Mouse (Mus musculus) adrenal gland (tissue): ENCODE results near the gene Neurl1a.

Experiments used
- intact Hi-C: fragments of 180-260 bp; cut with DNase I; formaldehyde crosslinking; loops from one replicate; pipeline ENCODE4 v1.15.1; 2025

Neurl1a gene

DNA sequence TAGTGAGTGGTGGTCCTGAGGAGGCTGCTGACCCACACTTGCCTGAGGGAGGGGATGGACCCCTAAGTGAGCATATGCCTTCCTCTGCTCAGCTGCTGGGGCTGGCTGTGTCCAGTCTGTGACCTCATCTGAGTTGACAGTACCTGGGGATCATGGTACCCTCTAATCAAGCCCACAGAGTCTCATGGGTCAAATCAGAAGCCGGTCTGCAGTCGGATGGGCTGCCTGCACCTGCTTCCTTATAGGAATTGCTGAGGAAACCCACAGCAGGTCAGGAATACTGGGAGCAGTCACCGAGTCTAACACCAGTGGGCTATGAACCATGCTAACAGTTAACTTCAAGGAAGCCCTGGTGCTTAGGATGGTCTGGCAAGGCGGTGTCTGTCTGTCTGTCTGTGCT lies 31.8 kb downstream of the Neurl1a start:
- intact Hi-C loops: no loop called here

DNA sequence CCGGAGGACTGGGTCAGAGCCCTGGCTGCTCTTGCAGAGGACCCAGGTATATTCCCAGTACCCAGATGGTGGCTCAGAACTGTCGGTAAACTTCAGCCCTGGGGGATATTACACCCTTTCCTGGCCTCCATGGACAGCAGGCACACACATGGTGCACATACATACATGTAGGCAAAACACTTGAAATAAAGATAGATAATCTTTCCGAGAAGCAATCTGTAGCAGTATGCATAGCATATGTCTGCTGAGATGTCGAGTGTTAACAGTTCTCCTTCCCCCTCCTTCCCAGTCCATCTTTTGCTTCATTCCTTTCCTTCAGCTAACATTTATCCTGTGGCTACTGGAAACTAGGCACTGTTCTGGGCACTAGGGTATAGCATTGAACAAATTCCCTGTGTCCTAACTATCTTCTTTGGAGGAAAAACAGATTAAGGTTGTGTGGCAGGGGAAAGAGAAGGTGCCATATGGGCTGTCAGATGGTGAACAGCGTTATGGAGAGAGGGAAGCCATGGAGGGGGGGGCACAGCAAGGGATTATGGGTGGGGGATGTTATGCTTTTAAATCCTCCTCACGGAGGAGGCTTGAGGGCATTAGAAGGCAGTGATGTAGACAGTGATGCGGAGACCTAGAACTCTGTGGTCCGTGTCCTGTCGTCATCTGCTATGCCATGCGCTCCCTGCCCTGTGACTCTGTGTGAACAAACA lies 33.1 kb downstream of the Neurl1a start:
- intact Hi-C loops: no loop called here

DNA sequence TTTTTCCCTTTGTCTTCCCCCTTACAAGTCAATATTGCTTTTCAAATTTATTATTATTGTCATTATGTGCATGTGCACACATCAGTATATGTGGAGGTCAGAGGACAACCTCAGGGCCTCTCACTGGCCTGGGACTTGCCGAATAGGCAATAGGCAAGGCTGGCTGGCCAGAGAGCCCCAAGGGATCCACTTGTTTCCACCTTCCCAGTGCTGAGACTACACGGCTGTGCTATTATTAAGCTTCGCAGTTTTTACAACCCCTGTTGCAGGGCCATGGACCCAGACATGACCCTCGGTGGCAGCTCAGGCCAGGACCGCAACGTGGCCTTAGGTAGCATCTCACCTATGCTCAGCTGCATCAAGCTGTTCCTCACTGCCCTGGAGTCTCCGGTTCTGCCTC lies 33.8 kb downstream of the Neurl1a start:
- intact Hi-C loops: no loop called here

DNA sequence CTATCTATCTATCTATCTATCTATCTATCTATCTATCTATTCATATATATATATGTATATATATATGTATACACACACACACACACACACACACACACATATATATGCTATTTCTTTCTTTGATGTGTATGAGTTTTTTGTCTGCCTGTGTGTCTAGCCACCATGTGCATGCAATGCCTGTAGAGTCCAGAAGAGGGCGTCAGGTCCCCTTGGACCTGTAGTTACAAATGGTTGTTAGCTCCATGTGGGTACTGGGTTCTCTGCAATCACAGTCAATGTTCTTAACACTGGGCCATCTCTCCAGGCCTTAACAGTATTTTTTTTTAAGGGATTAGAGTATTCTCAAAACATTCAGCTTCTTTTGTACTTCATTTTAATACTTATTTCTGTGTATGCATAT lies 34.9 kb downstream of the Neurl1a start:
- intact Hi-C loops: no loop called here

DNA sequence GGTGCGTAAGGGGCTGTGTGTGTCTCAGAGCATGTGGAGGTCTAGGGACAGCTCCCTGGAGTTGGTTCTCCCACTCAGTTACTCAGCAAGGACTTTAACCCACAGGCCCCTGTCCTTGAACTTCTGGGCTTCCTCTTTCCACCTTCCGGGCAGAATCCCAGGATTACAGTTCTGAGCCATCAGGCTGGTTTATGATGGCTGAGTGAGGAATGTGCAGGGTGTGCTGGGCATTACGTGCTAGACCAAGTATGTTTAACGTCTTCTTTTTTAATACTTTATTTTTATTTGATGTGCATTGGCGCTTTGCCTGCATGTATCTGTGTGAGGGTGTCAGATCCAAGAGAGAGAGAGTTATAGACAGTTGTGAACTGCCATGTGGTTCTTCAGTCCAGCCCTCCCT lies 38.1 kb downstream of the Neurl1a start:
- intact Hi-C loops: no loop called here

DNA sequence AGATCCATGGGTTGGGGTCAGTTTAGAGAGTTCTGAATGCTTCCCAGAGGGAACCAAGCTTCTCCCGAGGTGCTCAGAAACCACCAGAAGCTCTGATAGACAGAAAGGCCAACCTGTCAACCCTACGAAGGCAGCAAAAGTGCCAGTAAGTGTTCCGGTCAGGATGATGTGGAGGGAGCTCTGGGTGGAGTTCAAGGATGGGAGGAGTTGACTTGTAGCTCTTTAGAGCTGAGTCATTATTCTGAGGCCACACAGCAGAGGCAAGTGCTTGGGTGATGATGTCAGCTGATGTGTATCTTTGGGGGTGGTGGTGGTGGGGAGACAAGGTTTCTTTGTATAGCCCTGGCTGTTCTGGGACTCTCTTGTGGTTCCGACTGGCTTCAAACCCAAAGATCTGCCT lies 41.0 kb downstream of the Neurl1a start:
- intact Hi-C loops: no loop called here

DNA sequence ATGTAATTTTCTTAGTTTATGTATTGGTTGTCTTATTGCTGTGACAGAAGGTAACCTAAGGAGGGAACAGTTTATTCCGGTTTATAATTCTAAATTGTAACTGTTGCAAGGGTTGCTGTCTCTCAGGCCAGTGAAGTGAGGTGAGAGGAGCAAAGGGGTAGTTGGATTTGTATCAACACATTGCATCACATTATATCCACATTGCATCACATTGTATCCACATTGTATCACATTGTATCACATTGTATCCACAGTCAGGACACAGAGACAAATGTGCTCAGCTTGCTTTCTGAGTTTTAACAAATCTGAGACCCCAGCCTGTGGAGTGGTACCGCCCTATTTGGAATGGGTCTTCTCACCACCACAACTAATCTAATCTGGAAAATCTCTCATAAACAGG lies 41.6 kb downstream of the Neurl1a start:
- intact Hi-C loops: no loop called here

DNA sequence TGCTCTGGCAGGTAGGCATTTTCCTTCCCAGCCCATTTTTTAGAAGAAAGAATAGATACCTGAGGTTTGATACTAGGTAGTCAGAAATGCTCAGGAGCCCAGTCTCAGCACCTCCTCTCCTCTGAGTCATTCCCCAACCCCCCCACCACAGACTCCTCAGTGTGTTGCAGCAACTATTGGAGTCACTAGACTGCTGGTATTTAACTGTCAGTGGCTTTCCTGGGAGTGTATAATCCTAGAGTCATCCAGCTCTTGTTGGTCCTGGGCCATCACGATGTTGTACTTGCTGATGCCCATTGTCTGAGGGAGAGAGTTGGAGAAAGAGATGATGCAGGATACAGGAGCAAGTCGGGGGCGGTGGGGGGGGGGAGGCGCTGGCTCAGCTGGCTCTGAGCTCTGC lies 42.4 kb downstream of the Neurl1a start:
- intact Hi-C loops: no loop called here

DNA sequence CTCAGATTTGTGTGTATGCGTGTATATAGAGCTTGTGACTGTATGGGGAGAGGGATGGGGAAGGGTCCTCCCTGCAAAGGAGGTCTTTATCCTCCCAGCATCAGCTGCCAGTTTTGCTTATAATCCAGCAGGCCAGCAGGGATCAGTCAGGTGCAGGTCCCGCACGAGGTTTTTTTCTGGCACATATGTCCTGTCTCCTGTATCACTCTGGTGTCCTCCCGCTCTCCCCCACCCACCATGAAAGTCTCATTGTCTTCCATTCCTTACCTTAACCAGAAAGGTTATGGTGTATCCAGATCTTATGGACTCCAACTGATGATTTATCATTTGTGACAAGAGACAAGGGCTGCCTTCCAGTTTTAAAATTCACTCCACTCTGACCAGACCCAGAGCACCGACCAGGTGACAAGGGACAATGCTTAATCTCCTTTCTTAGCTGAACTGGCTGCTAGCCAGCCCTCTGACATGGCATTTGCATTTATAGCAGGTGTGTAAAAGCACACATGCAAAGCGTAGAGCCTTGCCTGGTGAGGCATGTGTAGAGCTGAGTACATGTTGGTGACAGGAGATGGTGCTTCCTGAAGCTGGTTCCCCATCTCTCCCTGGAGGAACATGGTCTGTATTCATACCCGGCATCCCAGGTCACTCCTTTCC lies 43.0 kb downstream of the Neurl1a start:
- intact Hi-C loops: no loop called here

DNA sequence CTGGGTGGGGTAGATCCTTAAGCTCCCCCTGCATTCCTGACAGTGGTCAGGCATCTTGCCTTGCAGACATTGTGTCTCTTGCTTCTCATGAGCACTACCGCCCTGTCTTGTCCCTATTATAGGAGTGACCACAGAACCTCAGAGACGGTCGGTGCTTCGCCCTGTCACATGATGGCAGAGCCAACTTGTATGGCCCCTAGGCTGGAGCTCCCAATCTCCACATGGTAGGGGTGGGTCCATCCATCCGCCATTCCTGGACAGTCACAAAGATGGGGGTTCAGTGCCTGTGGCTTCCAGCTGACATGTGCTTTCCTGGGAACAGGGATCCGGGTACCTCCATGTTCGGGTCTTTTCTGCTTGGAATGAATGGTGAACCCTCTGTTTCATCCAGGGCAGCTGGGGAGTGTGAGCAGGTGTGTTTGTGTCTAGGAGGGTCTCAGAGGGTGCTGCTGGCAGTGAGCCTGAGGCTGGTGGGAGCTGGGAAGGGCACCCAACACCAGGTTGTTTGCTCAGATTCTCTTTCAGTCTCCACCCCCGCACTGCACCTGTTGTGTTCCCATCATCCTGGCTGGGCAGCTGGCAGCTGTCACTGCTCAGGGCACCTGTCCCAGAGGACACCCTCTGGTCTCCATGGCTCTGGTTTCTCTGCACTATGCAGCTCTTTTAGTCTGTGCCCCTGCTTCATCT lies 43.7 kb downstream of the Neurl1a start:
- intact Hi-C loops: no loop called here

DNA sequence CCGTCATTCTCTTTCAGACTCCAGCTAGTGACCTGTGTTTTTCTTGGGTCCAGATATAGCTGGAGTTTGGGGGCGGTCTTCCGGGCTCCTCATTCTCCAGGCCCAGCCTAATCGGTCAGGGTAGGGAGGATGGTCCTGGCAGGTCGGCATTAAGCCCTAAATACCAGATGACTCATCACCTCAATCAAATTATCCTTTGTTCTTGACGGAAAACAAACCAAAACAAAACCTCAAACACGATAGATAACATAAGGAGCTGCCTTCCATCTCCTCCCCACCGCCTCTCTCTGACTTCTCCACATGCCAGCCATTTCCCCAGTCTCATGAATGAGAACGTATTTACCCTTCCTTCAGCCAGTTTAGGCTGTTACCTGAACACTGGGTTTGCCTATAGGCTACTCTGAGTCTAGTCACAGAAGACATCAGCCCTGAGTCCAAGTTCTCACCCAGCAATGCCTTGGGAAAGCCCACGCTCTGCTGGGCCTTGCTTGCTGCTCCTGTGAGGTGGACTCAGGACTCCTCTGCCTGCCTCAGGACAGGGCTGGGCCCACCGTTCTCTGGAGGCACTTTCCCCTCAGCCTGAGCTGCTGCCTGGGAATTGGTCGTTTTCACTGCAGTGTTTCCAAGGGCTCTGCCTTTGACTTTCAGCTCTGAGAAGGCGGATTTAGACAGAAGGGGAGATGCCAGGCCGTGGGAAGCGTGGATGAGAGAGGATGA lies 44.4 kb downstream of the Neurl1a start:
- intact Hi-C loops: no loop called here

DNA sequence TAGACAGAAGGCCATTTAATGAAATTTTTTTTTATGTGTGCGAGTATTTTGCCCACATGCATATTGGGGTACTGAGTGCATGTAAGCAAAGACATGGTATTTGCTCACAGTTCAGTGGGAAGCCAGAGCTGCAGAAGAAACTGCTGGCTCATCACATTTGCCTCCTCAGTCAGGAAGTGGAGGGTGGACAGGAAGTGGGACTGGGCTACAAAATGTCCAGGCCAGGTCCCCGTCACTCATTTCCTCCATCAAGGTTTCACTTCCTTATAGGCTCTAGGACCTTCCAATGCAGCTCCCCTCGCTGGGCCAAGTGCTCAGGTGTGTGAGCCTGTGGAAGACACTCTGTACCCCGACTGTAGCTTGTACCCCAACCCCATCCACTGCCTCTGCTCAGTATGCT lies 46.1 kb downstream of the Neurl1a start:
- intact Hi-C loops: no loop called here

DNA sequence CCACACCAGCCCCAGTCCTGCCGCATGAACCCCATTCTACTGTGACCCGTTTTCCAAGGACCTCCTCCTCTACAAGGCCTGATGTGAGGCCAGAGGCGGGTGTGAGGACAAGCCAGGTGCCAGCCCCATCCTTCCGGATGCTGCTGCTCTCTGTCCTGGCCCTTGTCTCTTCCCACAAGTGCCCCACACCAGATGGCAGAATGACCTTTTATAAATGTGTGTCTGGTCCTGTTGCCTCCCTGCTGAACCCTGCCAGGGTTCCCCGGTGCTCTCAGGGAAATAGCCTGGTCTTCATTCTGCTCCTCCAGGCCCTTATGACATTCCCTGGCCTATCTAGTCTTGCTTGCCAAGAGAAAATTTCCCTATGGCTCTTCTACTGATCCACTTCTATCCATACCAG lies 47.2 kb downstream of the Neurl1a start:
- intact Hi-C loops: no loop called here

DNA sequence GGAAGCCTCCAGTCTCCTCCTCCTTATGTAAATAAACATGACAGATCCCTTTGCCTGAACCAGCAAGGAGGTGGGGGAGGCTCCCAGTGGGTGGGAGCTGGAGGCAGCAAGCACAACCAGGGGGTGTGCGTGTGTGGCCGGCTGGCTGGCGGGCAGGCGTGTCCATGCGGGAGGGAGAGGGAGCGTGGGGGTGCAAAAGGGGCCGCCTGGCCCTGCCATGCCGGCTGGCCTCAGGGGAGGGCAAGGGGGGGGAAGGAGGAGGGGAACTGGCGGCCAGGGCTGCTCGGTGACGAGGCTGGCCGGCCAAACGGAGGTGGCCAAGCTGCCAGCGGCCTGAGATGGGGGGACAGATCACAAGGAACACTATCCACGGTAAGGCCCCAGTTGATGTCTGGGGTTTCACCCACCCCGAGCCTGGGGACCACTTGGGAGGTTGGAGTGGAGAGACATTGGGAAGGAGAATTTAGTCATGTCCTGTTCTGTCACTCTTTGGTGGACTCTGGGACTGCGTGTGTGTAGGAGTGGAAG lies 50.2 kb downstream of the Neurl1a start:
- intact Hi-C loops: no loop called here

DNA sequence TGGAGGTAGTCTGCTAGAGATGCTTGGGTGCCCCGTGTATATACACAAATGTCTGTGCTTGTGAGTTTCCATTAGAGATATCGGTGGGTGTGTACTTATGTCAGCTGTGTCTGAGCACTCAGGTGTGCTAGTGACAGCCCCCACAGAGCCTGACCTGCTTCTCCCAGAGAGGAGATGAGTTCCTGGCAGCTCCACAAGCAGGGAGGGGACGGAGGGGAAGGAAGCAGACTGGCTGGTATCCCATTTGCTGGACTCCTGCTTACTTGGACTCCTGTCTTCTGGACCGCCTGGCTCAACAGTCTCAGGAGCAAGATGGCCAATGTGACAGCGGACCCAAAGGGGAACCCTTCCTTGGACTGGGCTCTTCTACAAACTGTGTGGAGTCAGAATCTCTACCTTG lies 50.8 kb downstream of the Neurl1a start:
- intact Hi-C loops: no loop called here

DNA sequence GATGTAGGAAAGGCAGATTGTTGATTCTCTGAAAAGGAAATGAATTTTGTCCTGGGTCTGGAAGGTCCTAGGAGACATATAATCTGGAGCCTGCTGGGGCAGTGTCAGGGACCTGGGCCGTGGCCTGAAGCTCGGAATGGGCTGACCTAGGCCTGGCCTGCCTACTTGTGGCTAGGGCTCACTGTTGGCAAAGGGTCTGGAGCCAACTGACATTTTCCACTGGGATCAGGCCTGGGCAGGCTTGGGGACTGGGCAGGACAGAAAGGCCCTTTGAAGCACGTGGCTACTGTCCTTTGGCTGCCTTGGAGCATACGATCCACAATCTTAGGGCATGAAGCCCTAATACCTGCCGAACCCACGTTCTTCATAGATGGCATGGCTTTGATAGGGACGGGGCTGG lies 51.5 kb downstream of the Neurl1a start:
- intact Hi-C loops: no loop called here

DNA sequence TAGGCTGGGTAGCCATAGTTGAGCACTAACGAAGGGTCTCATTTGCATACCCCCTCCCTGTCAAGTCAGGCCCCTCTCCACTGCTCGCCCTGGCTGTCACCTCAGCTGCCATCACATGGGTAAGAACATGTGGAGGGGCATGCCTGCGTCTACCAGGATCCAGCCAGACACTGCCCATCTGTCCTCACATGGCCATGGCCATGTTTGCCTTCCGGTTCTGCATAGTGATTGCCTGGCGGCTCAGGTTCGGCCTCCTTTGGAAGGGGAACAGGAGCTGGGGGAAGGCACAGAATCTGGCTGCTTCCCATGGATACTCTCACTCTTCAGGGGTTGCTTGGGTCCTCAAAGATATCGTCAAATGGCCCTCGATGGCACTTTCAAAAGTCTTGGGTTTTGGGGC lies 52.1 kb downstream of the Neurl1a start:
- intact Hi-C loops: no loop called here

DNA sequence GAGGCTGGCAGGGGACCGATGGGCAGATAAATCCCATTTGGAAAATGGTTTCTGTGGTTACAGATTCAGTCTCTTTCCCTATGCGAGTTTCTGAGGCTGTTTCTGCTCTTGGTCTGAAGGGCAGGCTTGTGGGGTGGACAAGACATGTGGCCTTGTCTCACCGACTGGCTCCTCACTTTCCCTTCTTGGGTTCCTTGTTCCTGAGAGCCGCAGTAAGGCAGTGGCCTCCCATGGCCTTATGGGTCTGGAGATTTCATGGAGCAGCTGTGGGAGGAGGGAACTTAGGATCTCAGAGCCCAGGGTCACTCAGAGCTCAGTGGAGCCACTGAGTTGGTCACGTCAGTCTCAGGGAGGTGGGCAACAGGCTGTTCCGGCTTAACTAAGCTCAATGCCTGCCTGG lies 52.8 kb downstream of the Neurl1a start:
- intact Hi-C loops: no loop called here

DNA sequence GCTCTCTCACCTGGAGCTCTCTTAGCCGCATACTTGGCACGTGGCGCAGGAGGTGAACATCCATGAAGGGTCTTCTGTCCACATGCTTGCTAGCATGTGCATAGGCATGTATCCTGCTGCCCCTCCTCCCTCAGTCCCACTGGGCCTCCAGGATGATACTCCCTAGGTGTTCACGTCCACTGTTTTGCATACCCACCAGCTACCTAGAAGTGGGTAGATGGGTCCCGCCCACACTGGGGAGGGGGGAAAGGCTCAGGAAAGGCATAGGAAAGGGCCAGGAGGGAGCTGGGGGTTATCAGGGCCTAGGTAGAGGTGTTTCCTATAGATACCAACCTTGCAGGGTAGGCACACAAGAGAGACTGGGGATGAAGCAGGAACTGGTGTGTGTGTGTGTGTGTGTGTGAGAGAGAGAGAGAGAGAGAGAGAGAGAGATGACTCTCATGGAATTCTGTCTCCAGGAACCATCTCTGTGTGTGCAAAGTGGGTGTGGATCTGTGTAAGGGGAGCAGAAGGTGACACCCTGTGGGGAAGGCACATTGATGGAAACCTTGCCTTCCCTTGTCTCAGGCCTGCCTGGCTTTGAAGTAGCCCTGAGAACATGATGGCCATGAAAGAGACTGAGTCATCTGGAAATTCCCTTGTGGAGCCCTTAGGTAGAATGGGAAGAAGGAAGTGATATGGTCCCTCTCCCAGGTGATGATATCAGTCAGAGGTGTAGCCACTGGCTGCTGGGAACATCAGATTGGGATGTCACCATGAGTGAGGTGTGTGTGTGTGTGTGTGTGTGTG lies 53.7 kb downstream of the Neurl1a start:
- intact Hi-C loops: no loop called here

DNA sequence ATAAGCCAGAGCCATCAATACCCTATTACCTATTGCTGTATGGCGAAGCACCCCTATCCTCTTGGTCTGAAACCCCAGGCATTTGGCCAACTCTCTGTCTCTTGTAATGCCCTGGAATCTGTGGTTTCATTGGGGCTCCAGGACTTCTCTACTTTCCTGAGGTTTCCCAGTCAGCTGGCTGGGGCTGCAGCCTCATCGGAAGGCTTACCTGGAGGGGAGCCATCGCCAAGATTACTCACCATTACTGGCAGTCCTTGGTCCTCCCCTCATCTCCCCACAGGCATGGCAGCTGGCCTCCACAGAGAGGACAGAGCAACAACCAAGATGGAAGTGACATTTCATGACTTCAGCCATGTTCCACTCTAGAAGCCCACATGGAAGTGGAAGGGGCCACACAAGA lies 54.5 kb downstream of the Neurl1a start:
- intact Hi-C loops: no loop called here

DNA sequence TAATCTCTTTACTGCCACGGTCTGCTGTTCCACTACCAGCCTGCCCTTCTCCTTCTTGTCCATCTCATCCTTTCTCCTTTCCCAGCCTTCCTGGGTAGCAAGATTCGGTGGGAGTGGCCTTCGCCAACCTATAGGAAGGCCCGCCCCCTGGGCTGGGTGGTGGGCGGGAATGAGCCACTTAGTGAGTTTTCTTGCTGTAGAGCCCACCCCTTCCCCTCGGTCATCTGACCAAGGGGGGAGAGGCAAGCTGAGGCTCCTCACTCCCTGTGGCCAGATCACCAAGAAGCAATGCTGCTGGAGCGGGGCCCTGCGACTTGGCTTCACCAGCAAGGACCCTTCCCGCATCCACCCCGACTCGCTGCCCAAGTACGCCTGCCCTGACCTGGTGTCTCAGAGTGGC lies 61.5 kb downstream of the Neurl1a start:
- intact Hi-C loops: no loop called here
